Mouse (Mus musculus) small intestine, adult 2 months (tissue): ENCODE measurements at regions not wholly inside any gene's neighbourhood (a gene's known extent, or its start where the extent isn't known, plus 50 kb on each side); places are given as distances from the start of the nearest gene placed in this dataset.

ENCODE experiments used
- H3K27ac ChIP-seq: fragments of 200-500 bp; 2 replicates; pipeline ENCODE4 v1.5.1; 2012; ENCODE audit warnings: low read depth, low read length, control low read depth, inconsistent platforms; ENCODE audit not compliant: insufficient read depth
- H3K27me3 ChIP-seq: fragments of 200-500 bp; 2 replicates; pipeline ENCODE4 v1.6.1; 2012; ENCODE audit warnings: mild to moderate bottlenecking, moderate library complexity, low read length, inconsistent platforms; ENCODE audit not compliant: control insufficient read depth, insufficient read depth
- H3K36me3 ChIP-seq: fragments of 200-500 bp; 2 replicates; pipeline ENCODE4 v1.6.1; 2012; ENCODE audit warnings: mild to moderate bottlenecking, low read length, control low read depth, inconsistent platforms; ENCODE audit not compliant: control insufficient read depth, insufficient read depth
- H3K4me1 ChIP-seq: fragments of 200-500 bp; 2 replicates; pipeline ENCODE4 v1.6.1; 2012; ENCODE audit warnings: low read length, inconsistent platforms, mixed read lengths; ENCODE audit not compliant: control insufficient read depth, insufficient read depth, insufficient read length
- H3K4me3 ChIP-seq: fragments of 200-500 bp; 2 replicates; pipeline ENCODE4 v1.5.1; 2012; ENCODE audit warnings: low read depth, mild to moderate bottlenecking, control low read depth, inconsistent platforms, low read length, moderate library complexity
- CTCF ChIP-seq: fragments of 200-500 bp; IDR thresholded peaks from 2 replicates; pipeline ENCODE4 v1.5.1; 2012; ENCODE audit warnings: low read depth, mild to moderate bottlenecking, control low read depth, inconsistent platforms, low read length, moderate library complexity, mixed read lengths; ENCODE audit not compliant: insufficient replicate concordance, insufficient read length; ENCODE audit errors: extremely low read depth
- POLR2A ChIP-seq: fragments of 200-500 bp; IDR thresholded peaks from 2 replicates; pipeline ENCODE4 v1.6.1; 2012; ENCODE audit warnings: low read depth, mild to moderate bottlenecking, control low read depth, inconsistent platforms, low read length, moderate library complexity
- WGBS: fragments of 180-500 bp; shearing (Covaris S2); methylation state at CpG from one replicate; pipeline ENCODE4 v1.1.7; 2018; 5-methylcytosine and 5-hydroxymethylcytosine counted together

DNA sequence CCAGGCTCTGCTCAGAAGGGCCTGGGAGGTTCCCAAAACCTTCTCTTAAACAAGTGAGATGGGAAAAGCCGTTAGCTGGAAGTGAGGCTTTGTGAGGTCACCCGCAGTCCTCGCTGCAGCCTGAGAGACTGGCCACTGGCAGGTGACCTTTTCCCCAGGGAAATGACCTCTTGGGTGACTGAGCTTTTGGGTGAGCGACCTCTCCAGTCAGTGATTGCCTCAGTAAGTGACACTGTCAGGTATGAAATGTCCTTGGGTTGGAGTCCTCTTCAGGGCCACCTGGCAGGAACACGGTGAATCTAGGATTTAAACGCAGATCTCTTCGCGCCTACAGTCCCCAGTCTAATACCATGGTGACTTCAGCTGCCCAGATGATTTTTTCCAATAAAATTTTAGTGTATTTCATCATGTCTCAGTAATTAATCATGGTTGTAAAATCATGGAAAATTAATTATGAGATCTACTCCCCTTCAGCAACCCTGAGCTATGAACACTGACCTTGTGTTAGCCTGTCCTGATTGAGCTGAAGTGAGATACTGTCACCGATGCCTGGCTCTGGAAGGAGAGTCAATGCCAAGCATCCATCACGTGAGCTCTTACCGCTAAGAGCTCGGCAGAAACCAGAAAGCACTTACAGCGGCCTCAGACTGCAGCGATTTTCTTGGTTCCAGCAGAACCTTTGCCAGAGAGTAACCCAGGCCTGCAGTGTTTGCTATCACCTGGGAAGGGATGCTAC, 87.5 kb upstream of the Sulf2 start:
- WGBS, result 68% methylated on average over 14 of the region's 14 CpGs
- no peaks in the 10 kb centered on the region for H3K36me3 ChIP-seq
- no peaks in the 10 kb centered on the region for H3K4me1 ChIP-seq
- no peaks in the 10 kb centered on the region for H3K27me3 ChIP-seq
- H3K4me3 ChIP-seq, result no peak overlapping the region
- no peak overlapping the region for H3K27ac ChIP-seq
- TF ChIP-seq POLR2A (no peak), CTCF (no peak)

DNA sequence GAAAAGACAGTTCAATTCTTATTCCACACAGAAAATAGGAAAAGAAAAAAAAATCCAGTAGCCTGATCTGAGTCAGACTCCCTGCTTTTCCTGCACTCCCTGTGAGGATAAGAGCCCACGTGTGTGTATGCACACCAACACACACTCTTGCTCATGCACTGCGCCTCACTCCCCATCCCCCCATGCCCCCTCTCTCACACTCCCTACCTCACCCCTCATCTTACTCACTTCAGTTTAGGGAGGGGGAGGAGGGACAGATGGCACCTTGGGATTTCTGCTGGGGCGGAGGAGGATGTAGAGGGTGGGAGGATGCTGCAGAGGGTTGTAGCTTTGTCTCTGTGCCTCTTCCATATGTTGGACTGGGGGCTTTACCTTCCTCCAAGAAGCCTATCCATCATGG, 85.8 kb upstream of the Sulf2 start:
- H3K27ac ChIP-seq, result no peak overlapping the region
- TF ChIP-seq POLR2A (no peak), CTCF (no peak)
- 82% methylated on average over 3 of the region's 3 CpGs for WGBS
- H3K4me1 ChIP-seq, result no peaks in the 10 kb centered on the region
- H3K27me3 ChIP-seq, result no peaks in the 10 kb centered on the region
- H3K36me3 ChIP-seq, result no peaks in the 10 kb centered on the region
- no peak overlapping the region for H3K4me3 ChIP-seq

DNA sequence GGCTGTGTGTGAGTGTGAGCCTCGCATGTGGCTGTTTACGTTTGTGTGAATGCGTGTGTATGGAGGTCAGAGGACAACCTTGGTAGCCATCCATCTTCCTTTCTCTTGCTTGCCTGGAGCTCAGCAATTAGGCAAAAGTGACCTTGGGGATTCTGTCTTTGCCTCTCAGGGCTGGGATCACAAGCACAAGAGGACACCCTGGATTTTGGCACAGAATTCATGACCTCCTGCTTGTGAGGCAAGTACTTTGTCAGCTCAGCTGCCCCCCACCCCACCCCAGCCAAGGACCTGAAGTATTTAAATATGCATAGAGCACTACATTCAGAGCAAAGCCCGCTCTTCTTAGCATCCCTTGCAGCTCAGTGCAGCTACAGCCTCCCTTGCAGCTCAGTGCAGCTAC, 84.6 kb upstream of the Sulf2 start:
- no peak for TF ChIP-seq CTCF
- no peak for TF ChIP-seq POLR2A
- no peaks in the 10 kb centered on the region for H3K27me3 ChIP-seq
- H3K4me3 ChIP-seq, result no peak overlapping the region
- no peaks in the 10 kb centered on the region for H3K36me3 ChIP-seq
- WGBS, result 91% methylated on average over 4 of the region's 4 CpGs
- H3K27ac ChIP-seq, result no peak overlapping the region
- no peaks in the 10 kb centered on the region for H3K4me1 ChIP-seq

DNA sequence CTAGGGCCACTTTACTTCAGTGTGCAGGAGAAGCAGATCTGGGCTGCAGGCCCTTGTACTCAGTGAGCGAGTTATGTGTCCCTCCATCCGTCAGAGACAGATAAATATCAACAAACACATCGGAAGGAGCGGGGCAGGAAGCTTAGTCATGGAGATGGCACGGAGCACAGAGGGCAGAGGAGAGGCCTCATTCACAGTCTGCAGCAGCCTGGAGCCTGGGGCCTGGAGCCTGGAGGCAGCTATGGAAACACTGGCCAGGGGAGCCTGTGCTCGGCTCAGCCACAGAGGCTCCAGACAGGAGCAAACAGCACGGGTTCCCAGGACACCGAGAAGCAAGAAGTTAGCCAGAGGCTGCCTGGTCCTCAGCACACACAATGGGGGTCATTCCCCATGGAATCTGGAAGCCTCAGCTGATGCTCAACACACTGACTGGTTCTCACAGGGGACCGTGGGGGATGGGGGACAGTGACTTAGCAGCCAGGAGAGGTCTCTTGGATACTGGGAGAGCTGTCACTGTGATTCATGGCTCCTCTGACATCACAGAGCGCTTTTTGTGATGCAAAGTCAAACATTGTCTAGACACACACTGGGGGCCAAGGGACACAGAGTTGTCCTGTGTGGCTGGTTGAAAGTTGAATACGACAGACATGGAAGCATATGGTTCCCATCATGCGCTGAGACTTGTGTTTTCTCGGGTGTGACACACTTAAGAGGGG, 82.2 kb upstream of the Sulf2 start:
- Histone ChIP-seq H3K4me1 (peaks cover 2% of the 10 kb centered on the region; the same call in 1 of the 2 replicates), H3K27me3 (no peaks in the 10 kb centered on the region), H3K27ac (no peak overlapping the region)

DNA sequence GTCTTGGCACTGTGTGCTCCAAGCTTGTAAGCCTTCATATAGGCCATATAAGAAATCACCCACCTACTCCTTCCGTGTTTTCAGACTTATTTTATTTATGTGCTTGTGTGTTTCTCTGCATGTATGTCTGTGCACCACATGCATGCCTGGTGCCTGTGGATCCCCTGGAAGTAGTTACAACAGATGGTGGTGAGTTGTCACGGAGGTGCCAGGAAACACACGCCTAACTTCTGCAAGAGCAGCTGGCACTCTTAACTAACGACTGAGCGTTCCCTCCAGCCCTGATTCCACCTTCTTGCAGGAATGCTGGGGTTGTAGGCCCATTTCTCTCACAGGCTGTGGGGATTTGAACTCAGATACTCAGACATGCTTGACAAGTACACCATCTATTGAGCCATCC, 80.6 kb upstream of the Sulf2 start:
- H3K4me1 ChIP-seq, result peaks cover 2% of the 10 kb centered on the region; the same call in 1 of the 2 replicates
- WGBS, result 78% methylated on average over 5 of the region's 5 CpGs

More for the DNA sequence above, 82.2 kb upstream of the Sulf2 start:
- Histone ChIP-seq H3K4me3 (no peak overlapping the region), H3K36me3 (no peaks in the 10 kb centered on the region)
- no peak for TF ChIP-seq POLR2A
- TF ChIP-seq CTCF, result no peak
- WGBS, result 73% methylated on average over 13 of the region's 13 CpGs

DNA sequence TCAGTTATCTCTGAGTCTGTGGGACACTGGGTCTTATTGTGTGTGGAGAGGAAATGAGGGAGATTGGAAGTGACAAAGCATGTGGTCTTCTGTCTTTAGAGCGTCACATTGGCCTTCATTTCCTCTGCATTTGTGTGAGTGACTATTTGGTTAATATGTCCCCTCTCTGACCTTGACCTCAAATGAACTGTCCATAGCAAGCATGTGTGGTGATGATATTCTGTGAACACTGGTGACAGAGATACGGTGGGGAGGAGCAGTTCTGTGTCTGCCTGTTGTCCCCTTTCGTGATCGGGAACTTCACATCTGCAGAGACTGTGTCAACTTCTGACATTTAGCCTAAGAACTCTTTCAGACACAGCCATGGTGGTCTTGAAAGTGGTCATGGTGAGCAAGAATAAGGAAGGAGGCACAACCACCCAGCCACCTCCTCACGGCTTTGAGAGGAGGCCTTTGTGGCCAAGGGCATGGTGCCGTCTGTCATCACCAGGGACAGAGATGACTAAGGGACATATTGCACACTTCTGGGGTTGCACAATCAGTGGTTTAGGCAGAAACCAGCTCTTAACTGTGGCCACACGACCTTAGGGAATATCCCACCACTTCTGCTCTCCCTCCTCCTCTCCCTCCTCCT, 79.2 kb upstream of the Sulf2 start:
- no peak for TF ChIP-seq CTCF
- TF ChIP-seq POLR2A, result no peak
- no peaks in the 10 kb centered on the region for H3K27me3 ChIP-seq
- no peaks in the 10 kb centered on the region for H3K36me3 ChIP-seq
- 76% methylated on average over 7 of the region's 7 CpGs for WGBS
- H3K27ac ChIP-seq, result no peak overlapping the region
- H3K4me3 ChIP-seq, result no peak overlapping the region
- H3K4me1 ChIP-seq, result peaks cover 5% of the 10 kb centered on the region; the same call in 1 of the 2 replicates

More for the DNA sequence above, 80.6 kb upstream of the Sulf2 start:
- Histone ChIP-seq H3K27ac (no peak overlapping the region), H3K27me3 (no peaks in the 10 kb centered on the region), H3K36me3 (no peaks in the 10 kb centered on the region), H3K4me3 (no peak overlapping the region)
- TF ChIP-seq CTCF (no peak), POLR2A (no peak)

DNA sequence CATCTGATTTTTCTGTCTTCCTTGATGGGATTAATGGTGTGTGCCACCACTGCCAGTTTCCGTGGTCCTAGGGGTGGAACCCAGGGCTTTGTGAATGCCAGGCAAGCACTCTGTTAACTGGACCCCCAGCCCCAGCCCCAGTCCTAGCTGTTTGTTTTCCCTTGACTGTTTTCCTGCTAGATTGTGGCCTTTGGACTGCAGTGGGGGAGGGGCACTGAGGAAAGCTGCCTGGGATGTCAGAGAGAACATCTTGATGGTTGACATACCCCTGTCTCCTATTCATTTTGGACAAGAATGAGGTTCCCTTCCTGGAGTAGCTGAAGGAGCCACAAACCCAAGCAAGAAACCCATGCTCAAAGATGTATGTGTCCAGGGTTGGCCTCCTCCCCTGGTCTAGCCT, 77.8 kb upstream of the Sulf2 start:
- TF ChIP-seq POLR2A, result no peak
- TF ChIP-seq CTCF, result no peak
- 82% methylated on average over 1 of the region's 1 CpGs for WGBS
- Histone ChIP-seq H3K4me3 (no peak overlapping the region), H3K27ac (no peak overlapping the region), H3K36me3 (no peaks in the 10 kb centered on the region), H3K4me1 (peaks cover 5% of the 10 kb centered on the region; the same call in 1 of the 2 replicates), H3K27me3 (no peaks in the 10 kb centered on the region)
